Mouse (Mus musculus) left cerebral cortex, adult 8-10 months (tissue): ENCODE results near the gene Slc25a25. TPM values are rescaled to one million over a fixed set of nuclear protein-coding genes. Genes with fewer than 3 reads are reported as not detected.

ENCODE experiments used
- total RNA-seq, 4 experiments: library from RNA; stranded (reverse); gene quantifications; 2 replicates each; pipeline ENCODE4 v1.2.4; 2022

The Slc25a25 gene
- total RNA-seq, 4 experiments from 2014 or later, result 56.5 to 66.1 (median 60.9) TPM

Other genes with a start within 250 kb of the Slc25a25 start
- 10 to 100 TPM; 18.8 to 22.0 (median 19.8) TPM for gene Pomt1, start 214.9 kb downstream of the Slc25a25 start, total RNA-seq
- gene Uck1, start 191.3 kb downstream of the Slc25a25 start, total RNA-seq, result 10 to 100 TPM; 42.9 to 51.6 (median 49.4) TPM
- 10 to 100 TPM; 87.7 to 91.0 (median 89.3) TPM for gene Golga2, start 164.1 kb downstream of the Slc25a25 start, total RNA-seq
- gene Swi5, start 163.4 kb downstream of the Slc25a25 start, total RNA-seq, result 100 to 1,000 TPM; 204 to 222 (median 213) TPM
- 10 to 100 TPM; 65.8 to 82.5 (median 75.7) TPM for gene Ciz1, start 99.1 kb downstream of the Slc25a25 start, total RNA-seq
- gene Dnm1, start 98.1 kb downstream of the Slc25a25 start, total RNA-seq, result 1,000 to 10,000 TPM; 1,127 to 1,189 (median 1,146) TPM
- 100 to 1,000 TPM; 226 to 280 (median 259) TPM for gene 1110008P14Rik, start 69.5 kb downstream of the Slc25a25 start, total RNA-seq
- gene Lcn2, start 63.2 kb downstream of the Slc25a25 start, total RNA-seq, result under 1 TPM; 0.50 to 0.81 (median 0.63) TPM
- 10 to 100 TPM; 46.9 to 51.4 (median 49.9) TPM for gene Ptges2, start 55.5 kb downstream of the Slc25a25 start, total RNA-seq
- 1 to 10 TPM; 3.8 to 4.1 (median 3.9) TPM for gene Naif1, start 988 bp downstream of the Slc25a25 start, total RNA-seq
- gene Fam102a, start 83.9 kb upstream of the Slc25a25 start, total RNA-seq, result 10 to 100 TPM; 69.0 to 78.6 (median 70.5) TPM
- 10 to 100 TPM; 71.2 to 78.7 (median 72.8) TPM for gene Dpm2, start 119.4 kb upstream of the Slc25a25 start, total RNA-seq
- gene Pip5kl1, start 123.4 kb upstream of the Slc25a25 start, total RNA-seq, result 10 to 100 TPM in 2 of 4 experiments, 1 to 10 TPM in 2; 9.3 to 11.0 (median 10.0) TPM
- gene 9430097D07Rik, start 124.2 kb upstream of the Slc25a25 start, total RNA-seq, result 1 to 10 TPM in 2 of 4 experiments, under 1 TPM in 2; 0.84 to 2.4 (median 1.1) TPM
- gene St6galnac4, start 135.7 kb upstream of the Slc25a25 start, total RNA-seq, result 10 to 100 TPM; 33.9 to 36.5 (median 34.8) TPM
- 100 to 1,000 TPM; 110 to 142 (median 119) TPM for gene St6galnac6, start 148.3 kb upstream of the Slc25a25 start, total RNA-seq
- 100 to 1,000 TPM; 143 to 158 (median 151) TPM for gene Ak1, start 170.3 kb upstream of the Slc25a25 start, total RNA-seq
- 10 to 100 TPM; 19.5 to 22.0 (median 21.4) TPM for gene Eng, start 195.2 kb upstream of the Slc25a25 start, total RNA-seq